Mouse (Mus musculus) spleen, postnatal 14 days (tissue): ENCODE data around the gene Ctc1.

Experiments
- DNase-seq, 2 experiments: peaks; one replicate each; pipeline ENCODE4 v3.0.0; 2021 to 2022; ENCODE audit warnings: low spot score in 2 of 2

Gene Ctc1

DNA sequence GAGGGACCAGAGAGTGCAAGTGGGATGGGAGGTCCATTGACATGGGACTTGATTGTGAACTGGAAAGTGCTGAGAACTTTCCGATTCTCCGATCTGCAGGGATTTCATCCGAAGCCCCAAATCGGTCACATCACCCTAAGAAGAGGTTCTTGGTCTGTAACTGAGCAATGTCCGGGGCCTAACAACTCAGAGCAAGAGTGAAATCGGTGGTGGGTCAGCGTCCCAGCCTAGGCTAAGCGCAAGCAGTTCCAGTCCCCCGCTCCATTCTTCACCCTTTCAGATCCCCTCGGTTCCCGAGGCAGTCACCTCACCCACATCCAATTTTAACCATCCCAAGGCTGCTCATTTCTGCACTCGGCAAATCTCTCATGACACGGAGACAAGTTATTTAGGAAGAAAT lies 54.4 kb downstream of the Ctc1 start:
- DNase-seq = no peak

DNA sequence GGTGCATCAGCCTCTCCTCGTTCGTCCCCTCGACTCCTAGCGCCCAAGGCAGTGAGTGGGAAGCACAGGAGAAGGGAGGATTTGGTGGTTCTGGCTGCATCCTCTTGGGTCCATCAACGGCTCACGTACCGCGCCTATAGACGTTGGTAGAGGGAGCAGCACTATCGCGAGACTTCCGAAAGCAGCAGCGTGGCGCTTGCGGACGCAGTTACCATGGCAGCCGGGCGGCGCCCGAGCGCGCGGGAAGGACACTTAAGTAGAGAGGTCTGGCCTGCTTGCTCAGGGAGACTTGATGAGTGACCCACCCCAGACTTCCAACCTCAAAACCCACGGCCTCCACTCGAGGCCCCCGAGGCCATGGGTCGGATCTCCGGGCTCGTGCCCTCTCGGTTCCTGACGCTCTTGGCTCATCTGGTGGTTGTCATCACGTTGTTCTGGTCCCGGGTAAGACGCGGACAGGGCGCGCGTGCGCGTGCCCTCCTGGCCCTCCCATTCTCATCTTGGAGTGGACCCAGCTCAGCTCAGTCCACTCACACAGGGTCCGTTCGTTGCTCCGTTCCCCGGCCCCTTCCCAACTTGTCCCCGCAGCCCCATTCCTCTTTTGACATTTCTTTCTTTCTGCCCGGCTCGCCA lies 55.0 kb downstream of the Ctc1 start, which contains the start of gene Tmem107:
Gene Tmem107, plus strand, starts transcription at position 217 of the 633 bp plus-strand sequence.
- DNase-seq = peak; percentile 86 to 93

DNA sequence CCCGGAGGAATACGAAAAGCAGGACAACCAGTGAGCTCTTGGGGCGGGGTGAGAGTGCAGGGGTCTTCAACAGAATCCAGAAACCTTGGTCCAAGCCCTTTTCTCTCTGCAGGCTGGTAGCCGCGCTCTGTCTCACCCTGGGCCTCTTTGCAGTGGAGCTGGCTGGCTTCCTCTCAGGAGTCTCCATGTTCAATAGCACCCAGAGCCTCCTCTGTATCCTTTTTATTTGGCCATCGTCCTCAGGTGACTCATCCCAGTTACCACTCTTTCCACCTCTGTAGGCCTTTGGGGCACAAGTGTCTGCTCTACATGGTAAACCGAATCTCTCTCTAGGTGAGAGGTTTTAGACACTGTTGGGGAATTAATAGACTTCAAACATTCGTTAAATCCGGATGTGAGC lies 55.6 kb downstream of the Ctc1 start:
- no peak for DNase-seq

DNA sequence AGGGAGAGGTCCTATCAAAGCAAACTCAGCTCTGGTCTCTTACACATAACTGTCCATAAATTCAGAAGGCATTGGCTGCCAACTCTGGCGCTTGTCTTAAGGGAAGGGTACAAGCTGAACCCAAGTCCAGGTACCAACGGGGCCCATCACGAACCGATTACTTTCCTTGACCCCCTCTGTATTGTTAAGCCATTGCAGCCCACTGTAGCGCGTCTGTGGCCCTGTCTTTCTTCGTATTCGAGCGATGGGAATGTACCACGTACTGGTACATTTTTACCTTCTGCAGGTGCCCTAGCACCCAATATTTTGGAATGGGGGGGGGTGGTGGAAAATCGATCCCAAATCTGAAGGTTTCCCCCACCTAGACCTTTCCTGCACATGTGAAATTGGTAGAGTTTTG lies 56.5 kb downstream of the Ctc1 start:
- no peak for DNase-seq

DNA sequence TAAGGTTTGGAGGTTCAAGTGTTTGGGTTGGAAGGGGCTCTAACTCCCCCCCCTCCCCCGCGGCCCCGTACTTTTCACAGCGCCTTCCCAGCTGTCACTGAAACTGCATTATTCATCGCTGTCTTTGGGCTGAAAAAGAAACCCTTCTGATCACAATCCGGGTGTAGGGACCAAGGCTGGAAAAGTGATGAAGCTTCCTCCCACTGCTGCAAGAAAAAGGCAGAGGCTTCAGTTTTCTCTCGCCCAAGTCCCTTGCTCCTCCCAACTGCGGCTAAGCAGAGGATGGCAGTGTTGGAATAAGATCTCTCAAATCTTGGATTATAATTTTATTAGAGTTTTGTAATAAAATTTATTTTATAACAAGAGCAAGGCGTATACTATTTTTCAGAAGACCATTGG lies 57.0 kb downstream of the Ctc1 start:
- no peak for DNase-seq

DNA sequence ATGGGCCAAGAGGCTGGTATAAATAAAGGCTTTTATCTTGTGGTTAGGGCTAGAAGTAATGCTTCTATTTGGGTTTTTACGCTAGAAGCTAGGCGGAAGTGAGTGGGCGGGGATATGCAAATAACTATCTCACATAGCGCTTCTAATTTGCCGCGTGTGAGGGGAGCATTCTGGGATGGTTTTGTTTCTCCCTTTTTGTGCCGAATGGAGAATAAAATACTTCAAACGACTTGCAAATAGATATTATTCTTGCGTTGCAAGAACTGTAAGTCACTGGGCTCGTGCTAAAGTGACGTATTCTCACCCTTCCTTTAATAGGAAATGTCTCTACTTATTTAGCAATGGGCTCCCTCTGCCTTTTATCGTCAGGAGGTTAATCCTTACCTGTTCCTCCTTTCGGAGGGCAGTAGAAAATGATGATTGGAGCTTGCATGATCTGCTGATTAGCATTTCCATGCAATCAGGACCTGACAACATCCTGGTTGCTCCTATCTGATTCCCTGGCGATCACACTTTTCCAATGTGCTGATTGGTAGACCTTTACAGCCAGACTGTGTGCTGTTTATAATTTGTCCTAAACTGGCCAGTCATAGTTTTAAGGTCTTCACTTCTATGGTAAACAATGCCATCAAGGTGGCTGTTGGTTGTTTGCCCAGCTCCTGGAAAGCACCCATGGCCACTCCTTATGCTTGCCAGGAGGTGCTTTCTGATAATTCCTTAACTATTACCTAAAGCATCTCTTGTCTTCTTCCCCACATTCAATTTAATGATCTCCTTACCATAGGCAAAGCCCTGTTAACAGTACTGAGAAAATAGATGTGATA lies 57.6 kb downstream of the Ctc1 start:
- peak; percentile 58 to 75 for DNase-seq

DNA sequence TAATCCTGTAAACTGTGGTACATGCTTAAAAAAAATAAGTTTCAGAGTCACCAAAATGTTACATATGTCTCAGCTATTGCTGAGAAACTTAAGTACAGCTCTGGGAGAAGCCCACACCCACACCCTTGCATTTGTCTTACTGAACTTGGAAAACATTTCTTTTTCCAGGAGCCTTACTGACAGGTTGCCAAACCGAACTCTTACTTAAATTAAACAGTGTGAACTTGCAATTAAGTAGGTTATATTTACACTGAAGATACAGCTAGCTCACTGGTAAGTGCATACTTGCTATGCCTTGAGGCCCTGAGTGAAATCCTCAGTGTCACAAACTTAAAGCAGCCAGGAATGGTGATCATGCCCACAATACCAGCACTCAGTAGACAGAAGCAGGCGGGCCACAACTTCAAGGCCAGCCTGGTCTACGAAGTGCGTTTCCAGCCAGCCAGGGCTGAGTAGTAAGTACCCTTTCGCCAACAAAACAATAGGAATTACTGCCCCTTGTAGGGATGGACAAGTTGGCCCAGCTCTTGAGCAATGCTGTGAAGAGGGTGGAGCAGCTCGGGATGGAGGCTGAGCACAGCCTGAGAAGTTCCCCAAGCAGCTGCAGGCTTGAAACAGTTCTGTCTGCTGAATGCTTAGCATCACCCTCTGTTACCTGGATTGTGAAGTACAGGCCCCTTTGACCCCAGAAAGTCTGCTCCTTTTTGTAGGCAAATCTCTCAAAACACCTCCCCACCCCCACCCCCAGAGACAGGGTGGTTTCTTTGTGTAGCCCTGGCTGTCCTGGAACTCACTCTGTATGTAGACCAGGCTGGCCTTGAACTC lies 58.5 kb downstream of the Ctc1 start:
- DNase-seq = no peak

DNA sequence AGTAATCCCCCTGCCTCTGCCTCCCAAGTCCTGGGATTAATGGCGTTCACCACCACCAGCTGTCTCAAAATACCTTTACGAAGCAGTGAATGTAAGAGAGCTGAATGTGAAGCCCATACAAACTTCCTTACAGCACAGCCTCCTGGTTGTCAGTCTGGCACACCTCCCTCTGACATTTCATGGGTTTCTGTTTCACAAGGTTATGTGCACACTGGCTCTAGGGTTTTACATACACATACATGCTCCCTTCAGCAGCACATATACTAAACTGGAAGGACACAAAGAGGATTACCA lies 59.0 kb downstream of the Ctc1 start:
- DNase-seq = no peak

DNA sequence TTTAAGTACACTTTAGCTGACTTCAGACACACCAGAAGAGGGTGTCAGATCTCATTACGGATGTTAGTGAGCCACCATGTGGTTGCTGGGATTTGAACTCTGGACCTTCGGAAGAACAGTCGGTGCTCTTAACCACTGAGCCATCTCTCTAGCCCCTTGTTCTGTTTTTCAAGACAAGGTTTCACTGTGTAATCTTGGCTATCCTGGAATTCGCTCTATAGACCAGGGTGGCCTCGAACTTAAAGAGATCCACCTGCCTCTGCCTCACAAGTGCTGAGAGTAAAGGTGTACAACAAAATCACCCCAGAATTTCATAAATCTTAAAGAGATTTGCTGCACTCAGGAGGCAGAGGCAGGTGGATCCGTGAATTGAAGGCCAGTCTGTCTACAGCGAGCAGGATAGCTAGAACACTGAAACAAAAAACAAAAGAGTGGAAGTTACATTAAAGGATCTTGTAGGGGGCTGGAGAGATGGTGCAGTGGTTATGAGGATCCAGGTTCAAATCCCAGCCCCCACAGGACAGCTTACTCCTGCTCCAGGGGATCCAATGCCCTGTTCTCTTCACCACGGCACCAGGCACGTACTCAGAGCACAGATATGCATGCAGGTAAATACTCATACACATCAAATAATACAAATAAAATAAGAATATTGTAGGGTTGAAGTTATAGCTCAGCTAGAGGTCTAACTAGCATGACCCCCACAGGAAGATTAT lies 60.2 kb downstream of the Ctc1 start:
- DNase-seq = no peak

DNA sequence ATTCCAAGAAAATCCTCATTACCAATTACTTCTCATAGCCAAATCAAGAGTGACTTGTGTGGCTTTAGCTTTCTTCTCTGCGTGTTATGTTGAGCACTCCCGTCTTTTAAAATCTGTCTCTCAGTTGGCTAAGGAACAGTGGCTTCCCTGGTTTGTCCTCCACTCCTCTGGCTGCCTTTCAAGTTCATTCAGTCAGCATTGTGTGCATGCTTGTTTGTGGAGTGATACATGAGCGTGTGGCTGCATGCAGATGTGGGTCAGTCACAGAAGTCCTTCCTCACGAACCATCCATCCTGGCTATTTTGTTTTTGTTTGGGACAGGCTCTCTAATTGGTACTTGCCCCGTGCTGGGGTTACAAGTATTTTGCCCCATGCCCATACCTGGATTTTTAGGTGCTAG lies 60.9 kb downstream of the Ctc1 start:
- no peak for DNase-seq

DNA sequence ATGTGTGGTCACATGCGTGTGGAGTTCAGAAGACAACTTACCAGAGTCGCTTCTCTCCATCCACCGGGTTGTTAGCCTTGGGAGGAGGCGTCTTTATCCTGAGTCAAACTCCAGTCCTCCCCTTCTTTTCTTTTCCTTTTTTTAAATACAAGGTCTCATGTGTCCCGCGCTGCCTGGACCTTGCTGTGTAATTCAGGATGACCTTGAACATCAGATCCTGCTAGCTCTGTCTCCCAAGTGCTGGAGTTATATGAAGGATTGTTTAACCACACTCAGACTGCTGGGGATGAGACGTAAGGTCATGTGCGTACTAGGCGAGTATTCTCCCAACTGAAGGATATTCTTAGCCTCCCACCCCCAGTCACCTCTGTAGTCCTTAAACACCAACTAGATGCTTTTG lies 61.6 kb downstream of the Ctc1 start:
- no peak for DNase-seq

DNA sequence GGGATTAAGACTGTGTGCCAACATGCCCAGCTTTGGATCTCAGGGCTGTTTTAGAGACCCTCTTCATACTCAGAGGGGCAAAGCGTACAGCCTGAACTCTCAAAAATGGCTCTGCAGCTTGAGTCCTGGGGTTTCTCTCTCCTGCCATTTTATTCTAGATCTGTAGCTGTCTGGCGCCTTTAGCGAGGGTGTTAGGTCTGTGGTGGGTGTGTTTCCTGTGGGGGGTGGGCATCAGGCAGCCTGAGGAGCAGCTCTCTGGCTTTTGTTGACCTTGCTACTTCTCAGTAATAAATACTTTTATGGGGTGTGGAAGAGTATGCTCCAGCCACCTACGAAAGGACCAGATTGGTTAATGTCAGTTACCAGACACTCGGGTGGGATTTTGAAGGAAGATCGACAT lies 62.3 kb downstream of the Ctc1 start:
- no peak for DNase-seq

DNA sequence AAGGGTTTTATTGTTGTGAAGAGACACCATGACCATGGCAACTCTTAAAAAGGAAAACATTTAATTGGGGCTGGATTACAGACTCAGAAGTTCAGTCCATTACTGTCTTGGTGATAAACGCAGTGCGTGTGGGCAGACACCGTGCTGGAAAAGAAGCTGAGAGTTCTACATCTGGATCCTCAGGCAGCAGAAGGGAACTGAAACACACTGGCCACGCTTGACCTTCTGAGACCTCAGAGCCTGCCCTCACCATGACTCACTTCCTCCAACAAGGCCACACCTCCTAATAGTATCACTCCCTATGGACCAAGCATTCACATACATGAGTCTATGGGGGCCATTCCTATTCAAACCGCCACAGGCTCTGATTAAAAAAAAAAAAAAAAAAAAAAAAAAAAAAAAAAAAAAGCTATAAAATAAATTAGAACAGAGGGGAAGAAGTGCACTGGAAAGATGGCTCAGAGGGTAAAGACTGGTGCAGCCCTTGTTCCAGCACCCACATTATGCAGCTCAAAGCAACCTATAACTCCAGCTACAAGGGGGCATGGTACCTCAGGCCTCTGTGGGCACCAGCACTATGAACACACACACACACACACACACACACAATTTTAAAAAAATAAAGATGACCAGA lies 63.2 kb downstream of the Ctc1 start:
- no peak for DNase-seq

DNA sequence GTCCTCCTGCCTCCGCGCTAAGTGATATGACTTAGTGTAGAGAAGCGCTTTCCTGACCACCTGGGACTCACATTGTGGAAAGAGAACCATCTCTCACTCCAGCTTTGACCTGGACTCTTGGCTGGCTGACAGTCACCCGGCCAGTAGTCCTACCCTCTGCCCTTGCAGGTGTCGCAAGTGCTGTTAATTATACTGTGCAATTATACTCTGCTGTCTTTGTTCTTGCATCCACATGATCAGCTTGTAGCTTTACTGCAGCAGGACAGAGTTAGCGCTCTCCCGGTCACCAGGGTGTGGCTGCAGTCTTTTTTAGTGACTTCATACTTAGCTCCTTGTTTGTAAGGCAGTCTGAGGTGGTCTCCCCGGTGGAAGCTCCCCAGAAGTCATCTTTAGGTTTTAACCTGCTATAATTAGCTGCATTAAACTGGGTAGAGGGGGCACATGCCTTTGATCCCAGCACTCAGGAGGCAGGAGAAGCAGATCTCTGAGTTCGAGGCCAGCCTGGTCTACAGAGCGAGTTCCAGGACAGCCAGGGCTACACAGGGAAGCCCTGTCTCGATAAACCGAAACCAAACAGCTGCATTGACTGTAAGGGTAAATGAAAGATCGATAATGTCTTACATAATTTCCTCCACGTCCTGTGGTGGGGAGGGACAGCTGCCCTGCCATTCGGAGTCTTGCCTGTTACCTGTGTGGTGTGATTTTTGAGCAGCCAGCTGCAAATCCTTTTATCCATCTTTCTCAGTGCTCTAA lies 64.6 kb downstream of the Ctc1 start:
- DNase-seq = no peak

DNA sequence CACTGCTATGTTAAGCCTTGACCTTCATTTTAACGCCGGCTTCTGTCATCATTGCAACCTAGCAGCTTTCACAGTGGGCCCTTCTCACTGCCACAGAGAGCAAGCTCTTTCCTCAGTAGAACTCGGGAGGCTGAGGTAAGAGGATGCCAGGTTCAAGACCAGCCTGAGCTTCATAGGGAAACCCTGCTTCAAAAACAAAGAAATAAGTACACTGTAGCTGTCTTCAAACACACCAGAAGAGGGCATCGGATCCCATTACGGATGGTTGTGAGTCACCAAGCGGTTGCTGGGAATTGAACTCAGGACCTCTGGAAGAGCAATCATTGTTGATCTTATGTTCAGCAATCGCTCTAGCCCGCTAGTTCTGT lies 65.1 kb downstream of the Ctc1 start:
- no peak for DNase-seq

DNA sequence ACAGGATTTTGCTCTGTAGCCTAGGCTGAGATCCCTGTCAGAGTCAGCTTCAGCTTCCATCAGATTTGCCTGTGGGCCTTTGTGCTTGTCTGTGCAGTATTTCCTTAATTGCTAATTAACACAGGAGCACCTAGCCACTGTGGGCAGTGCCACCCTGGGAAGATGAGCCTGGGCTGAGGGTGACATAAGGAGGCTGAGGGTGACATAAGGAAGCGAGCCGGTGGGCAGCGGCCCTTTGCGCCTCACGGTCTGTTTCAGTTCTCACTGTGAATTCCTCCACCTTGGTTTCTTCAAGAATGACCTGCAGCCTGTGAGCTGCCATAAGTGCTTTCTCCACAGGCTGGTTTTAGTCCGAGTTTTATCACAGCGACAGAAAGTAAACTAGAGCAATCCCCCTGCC lies 65.9 kb downstream of the Ctc1 start:
- DNase-seq = no peak

DNA sequence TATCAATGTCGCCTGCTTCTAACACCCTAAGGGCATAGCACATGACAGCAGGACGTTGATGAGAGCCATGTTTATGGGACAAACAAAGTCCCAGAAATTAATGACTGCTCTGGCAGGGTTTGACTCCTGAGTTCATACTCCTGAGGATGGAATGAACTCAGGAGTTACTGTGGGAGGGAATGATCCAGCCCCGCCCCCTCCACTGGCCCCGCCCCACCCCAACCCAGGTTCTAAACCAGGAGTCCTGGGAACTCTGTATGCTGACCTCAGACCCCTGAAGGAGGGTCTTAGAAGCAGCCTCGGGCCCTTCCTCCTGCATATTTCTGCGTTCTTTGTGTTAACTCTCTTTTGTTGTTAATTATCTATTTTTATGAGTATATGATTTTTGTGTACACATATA lies 69.9 kb downstream of the Ctc1 start:
- no peak for DNase-seq
